Mouse (Mus musculus) neural tube, embryonic 11.5 days (tissue): ENCODE results near the gene Flot1. TPM values are rescaled to one million over a fixed set of nuclear protein-coding genes. Genes with fewer than 3 reads are reported as not detected.

Source experiments
- ATAC-seq: fragments of 200-750 bp; cut with Nextera tagmentation; 2 replicates; pipeline ENCODE4 v1.8.0; 2017; ENCODE audit warnings: moderate number of reproducible peaks, mild to moderate bottlenecking, moderate TSS enrichment, moderate library complexity; ENCODE audit not compliant: insufficient read depth, low FRiP score, low TSS enrichment
- DNase-seq: peaks from one replicate; pipeline ENCODE4 v3.0.0-alpha.2; 2015; ENCODE audit warnings: low spot score
- H3K27ac ChIP-seq: fragments of 300-500 bp; sonication (generic); 2 replicates; pipeline ENCODE4 v1.5.1; 2014; ENCODE audit warnings: low read depth, mild to moderate bottlenecking, low read length
- H3K27me3 ChIP-seq: fragments of 300-500 bp; sonication (generic); 2 replicates; pipeline ENCODE4 v1.6.1; 2014; ENCODE audit warnings: mild to moderate bottlenecking, low read length, mixed read lengths; ENCODE audit not compliant: control insufficient read depth, insufficient read depth
- H3K36me3 ChIP-seq: fragments of 300-500 bp; sonication (generic); 2 replicates; pipeline ENCODE4 v1.6.1; 2014; ENCODE audit warnings: mild to moderate bottlenecking, low read length, moderate library complexity, mixed read lengths; ENCODE audit not compliant: control insufficient read depth, insufficient read depth
- H3K4me1 ChIP-seq: fragments of 300-500 bp; sonication (generic); 2 replicates; pipeline ENCODE4 v1.6.1; 2014; ENCODE audit warnings: low read length, mixed read lengths; ENCODE audit not compliant: control insufficient read depth, insufficient read depth
- H3K4me2 ChIP-seq: fragments of 300-500 bp; sonication (generic); 2 replicates; pipeline ENCODE4 v1.6.1; 2014; ENCODE audit warnings: low read depth, mild to moderate bottlenecking, moderate library complexity
- H3K4me3 ChIP-seq: fragments of 300-500 bp; sonication (generic); 2 replicates; pipeline ENCODE4 v1.5.1; 2014; ENCODE audit warnings: low read depth, low read length
- H3K9ac ChIP-seq: fragments of 300-500 bp; sonication (generic); 2 replicates; pipeline ENCODE4 v1.6.1; 2014; ENCODE audit warnings: mild to moderate bottlenecking, low read length
- H3K9me3 ChIP-seq: fragments of 300-500 bp; sonication (generic); 2 replicates; pipeline ENCODE4 v1.6.1; 2016; ENCODE audit warnings: low read length; ENCODE audit not compliant: control insufficient read depth
- WGBS: fragments of 180-500 bp; shearing (Covaris S2); extraction: QIAGEN DNeasy Blood & Tissue Kit; methylation state at CpG from one replicate; pipeline ENCODE4 v1.1.7; 2014; 5-methylcytosine and 5-hydroxymethylcytosine counted together
- microRNA-seq: library from miRNA; unstranded; fragments of <30 nt; microRNA quantifications from one replicate; pipeline ENCODE4, GENCODE M21; 2016
- polyA plus RNA-seq: library from polyadenylated mRNA; unstranded; fragments of >200 nt; fragmentation: Nextera tagmentation; extraction: Ambion mirVana; gene quantifications from 2 replicates; pipeline ENCODE4 v1.2.1, GENCODE M21; 2014

The Flot1 gene
- polyA plus RNA-seq, 1 experiment from 2014 or later, result 52.3 TPM

DNA sequence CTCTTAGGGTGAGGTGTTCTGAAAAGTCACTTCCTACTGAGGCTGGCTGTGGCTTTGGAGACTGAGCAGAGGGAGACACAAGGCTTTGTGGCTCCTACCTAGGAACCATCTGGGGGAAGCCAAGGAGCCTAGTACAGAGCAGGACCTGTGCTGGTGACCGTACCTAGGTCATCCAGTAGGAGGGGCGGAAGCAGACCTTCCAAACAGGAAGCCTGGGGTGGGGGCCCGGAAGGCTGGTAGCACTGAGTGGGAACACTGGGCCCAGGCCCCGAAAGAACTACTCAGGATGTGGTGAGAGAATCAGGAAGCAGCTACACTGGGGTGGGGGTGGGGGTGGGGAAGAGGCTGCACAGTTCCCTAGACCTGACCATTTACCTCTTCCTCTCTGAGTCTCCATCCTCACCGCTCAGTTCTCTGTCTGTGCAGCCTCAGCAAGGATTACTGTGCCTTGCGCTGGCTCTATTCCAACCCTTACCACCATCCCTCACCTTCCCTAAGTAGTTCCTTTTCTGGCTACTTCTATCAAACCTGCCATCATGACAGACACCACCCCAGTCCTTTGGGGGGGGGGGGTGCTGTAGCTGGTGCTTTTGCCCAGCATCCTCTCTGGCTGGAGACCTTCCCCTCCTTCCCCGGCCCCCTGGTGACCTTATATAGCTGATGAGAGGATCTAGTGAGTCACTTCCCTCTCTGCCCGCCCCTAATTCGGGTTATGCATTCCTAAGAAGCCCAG lies 47.3 kb downstream of the Flot1 start:
- Histone ChIP-seq H3K27ac (0 out of 2 replicates have a peak overlapping the region, but pooled peaks have one; percentile 3), H3K4me2 (peak overlapping the region; percentile 86), H3K9ac (peak overlapping the region; percentile 31; the same call in 1 of the 2 replicates), H3K9me3 (no peaks in the 10 kb centered on the region), H3K4me3 (peak overlapping the region; percentile 77), H3K36me3 (peaks cover 12% of the 10 kb centered on the region), H3K27me3 (no peaks in the 10 kb centered on the region), H3K4me1 (peaks cover 37% of the 10 kb centered on the region)
- 69% methylated on average over 9 of the region's 9 CpGs for WGBS
- ATAC-seq (no peak), DNase-seq (no peak)

DNA sequence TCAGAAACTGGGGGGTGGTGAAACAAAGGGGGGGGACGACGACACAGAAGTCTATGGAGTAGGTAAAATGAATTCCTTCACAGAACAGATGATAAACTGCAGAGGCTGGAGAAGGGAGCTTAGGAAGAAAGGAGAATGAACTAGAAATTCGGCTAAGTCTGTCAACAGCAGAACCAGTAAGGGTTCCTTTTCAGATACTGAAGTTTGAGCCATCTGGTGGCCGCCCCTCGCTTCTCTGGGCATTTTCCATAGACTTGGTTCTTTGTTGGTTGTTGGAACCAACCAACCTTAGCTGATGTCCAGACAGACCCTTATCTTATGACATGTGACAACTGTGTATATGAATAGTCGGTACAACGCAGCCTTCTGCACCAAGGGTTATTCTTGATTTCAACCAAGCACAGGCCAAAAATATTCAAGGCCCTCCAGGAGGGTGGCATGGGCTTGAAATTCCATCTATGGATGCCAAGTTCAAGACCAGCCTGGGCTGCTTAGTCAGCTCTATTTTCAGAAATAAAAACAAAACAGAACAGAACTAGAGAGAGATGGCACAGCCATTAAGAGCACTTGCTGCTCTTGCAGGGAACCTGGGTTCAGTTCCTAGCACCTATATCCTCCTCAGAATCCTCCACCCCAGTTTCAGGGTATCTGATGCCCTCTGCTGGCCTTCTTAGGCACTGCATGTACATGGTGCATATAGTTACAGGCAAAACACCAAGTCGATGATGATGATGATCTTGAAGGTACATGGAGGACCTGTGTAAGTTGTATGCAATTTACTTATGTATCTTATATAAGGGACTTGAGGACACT lies 48.1 kb downstream of the Flot1 start:
- Histone ChIP-seq H3K36me3 (peaks cover 12% of the 10 kb centered on the region), H3K9ac (no peak overlapping the region), H3K4me2 (peak overlapping the region; percentile 86), H3K4me1 (peaks cover 37% of the 10 kb centered on the region), H3K27ac (no peak overlapping the region), H3K27me3 (no peaks in the 10 kb centered on the region), H3K4me3 (0 out of 2 replicates have a peak overlapping the region, but pooled peaks have one; percentile 6), H3K9me3 (no peaks in the 10 kb centered on the region)
- 86% methylated on average over 8 of the region's 8 CpGs for WGBS
- ATAC-seq (no peak), DNase-seq (no peak)

DNA sequence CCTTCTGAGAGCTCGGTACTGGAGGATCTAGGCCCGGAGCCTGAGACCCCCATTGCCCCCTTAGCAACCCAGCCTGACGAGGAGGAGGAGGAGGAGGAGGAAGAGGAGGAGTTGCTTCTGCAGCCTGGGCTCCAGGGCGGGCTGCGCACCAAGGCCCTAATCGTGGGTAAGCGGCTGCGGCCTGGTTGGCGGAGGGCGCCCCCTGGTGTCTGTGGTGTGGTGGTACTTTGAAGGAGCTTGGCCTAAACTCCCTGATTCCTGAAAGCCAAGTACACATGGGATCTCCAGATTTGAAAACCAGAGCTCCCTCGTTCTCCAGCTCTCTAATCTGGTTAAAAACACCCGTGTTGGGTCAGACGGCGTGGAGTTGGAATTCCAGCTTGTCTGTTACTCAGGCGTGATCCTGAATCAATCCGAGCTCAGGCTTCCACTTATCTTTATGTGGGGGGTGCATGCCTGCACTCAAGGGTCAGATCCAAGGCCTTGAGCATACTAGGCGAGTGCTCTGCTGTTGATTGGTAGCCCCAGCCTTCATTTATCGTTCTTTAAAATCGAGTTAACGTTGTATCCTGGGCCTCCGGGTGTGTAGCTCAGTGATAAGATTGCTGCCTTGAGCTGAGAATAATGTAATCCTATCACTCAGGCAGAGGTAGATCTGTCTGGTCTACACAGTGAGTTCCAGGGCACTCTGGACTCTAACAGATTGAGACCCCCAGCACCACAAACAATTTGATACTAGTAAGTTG lies 50.9 kb downstream of the Flot1 start:
- Histone ChIP-seq H3K27me3 (no peaks in the 10 kb centered on the region), H3K4me2 (peak overlapping the region; percentile 22; the same call in 1 of the 2 replicates), H3K4me3 (no peak overlapping the region), H3K9ac (no peak overlapping the region), H3K27ac (no peak overlapping the region), H3K36me3 (peaks cover 17% of the 10 kb centered on the region), H3K4me1 (peaks cover 18% of the 10 kb centered on the region), H3K9me3 (no peaks in the 10 kb centered on the region)
- ATAC-seq (no peak), DNase-seq (peak; percentile 88)
- WGBS, result 31% methylated on average over 21 of the region's 21 CpGs

DNA sequence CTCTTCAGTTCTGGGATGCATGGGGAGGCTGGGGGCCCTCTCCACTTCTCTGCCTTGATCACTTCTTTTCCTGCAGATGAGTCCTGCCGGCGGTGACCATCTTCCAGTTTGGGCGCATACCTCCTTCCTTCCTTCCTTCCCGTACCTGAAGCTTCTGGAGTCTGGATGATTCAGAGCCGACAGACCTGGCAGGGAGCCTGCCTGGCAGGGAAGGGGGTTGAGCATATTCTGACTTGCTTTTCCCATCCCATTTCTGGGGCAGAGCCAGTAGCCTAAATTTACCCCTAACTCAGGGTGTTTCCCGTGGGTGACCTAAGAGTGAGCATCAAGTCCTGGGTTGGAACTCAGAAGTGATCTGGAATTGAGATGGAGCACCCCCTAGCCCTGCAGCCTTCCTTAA lies 51.7 kb downstream of the Flot1 start:
- Histone ChIP-seq H3K27ac (no peak overlapping the region), H3K36me3 (peaks cover 17% of the 10 kb centered on the region), H3K9me3 (no peaks in the 10 kb centered on the region), H3K4me2 (no peak overlapping the region), H3K27me3 (no peaks in the 10 kb centered on the region), H3K4me3 (no peak overlapping the region), H3K9ac (no peak overlapping the region), H3K4me1 (peaks cover 12% of the 10 kb centered on the region; the same call in 1 of the 2 replicates)
- 88% methylated on average over 6 of the region's 6 CpGs for WGBS
- ATAC-seq (no peak), DNase-seq (no peak)

DNA sequence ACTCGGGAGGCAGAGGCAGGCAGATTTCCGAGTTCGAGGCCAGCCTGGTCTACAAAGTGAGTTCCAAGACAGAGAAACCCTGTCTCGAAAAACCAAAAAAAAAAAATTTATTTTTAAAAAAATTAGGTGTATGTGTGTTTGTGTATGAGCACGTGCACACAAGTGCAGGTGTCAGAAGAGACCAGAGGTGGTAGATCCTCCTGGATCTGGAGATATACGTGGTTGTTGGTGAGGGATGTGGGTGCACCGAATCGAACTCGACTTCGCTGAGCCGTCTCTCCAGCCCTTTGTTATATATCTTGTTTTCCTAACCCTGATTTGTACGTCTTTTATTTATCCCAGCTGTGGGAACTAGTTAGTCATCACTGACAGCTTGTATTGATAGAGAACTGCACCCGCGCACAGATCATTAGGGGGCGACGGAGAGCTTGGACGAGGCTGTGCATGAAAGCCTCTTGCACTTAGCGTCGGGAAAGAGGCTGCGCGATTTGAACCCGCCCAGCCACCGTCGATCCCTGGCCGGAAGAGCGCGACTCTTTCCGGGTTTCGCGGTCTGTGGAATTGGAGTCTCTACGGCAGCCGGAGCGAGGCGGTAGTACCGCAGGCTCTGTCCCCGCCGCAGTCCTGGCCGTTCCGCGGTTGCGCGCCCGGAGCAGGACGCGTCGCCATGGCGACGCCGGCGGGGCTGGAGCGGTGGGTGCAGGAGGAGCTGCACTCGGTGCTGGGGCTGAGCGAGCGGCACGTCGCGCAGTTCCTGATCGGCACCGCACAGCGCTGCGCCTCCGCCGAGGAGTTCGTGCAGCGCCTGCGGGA lies 56.4 kb downstream of the Flot1 start, which contains the start of gene Dhx16:
Gene Dhx16, plus strand, starts transcription at position 575 of the 813 bp plus-strand sequence.
- Histone ChIP-seq H3K4me1 (peaks cover 5% of the 10 kb centered on the region), H3K27me3 (no peaks in the 10 kb centered on the region), H3K4me2 (peak within 1 kb of the TSS; percentile 76), H3K9me3 (no peaks in the 10 kb centered on the region), H3K27ac (no peak within 1 kb of the TSS), H3K4me3 (peak within 1 kb of the TSS; percentile 97), H3K36me3 (peaks cover 14% of the 10 kb centered on the region), H3K9ac (peak within 1 kb of the TSS; percentile 84)
- 6% methylated on average over 66 of the region's 66 CpGs for WGBS
- ATAC-seq, result peak; percentile 89
- DNase-seq, result peak; percentile 97

Small RNA genes within 50 kb of the gene (microRNA-seq; reads per million reads assigned to microRNA genes)
- gene Gm28033, result 2.1 reads per million

Other genes starting within 250 kb of the Flot1 start
- not detected in 2 replicates for gene Sfta2, start 221.7 kb upstream of the Flot1 start, polyA plus RNA-seq
- not detected in 2 replicates for gene Gm9573, start 196.6 kb upstream of the Flot1 start, polyA plus RNA-seq
- gene Mucl3, start 179.5 kb upstream of the Flot1 start, polyA plus RNA-seq, result 0.09 TPM in 1 of 2 replicates, not detected in the other
- 13.1 and 15.0 TPM in 2 replicates for gene Vars2, start 155.6 kb upstream of the Flot1 start, polyA plus RNA-seq
- 42.9 and 46.1 TPM in 2 replicates for gene Gtf2h4, start 149.5 kb upstream of the Flot1 start, polyA plus RNA-seq
- gene Ddr1, start 118.6 kb upstream of the Flot1 start, polyA plus RNA-seq, result 95.8 and 98.1 TPM in 2 replicates
- 2.0 and 2.8 TPM in 2 replicates for gene Ier3, start 1.5 kb upstream of the Flot1 start, polyA plus RNA-seq
- 1,543 and 1,545 TPM in 2 replicates for gene Tubb5, start 15.1 kb downstream of the Flot1 start, polyA plus RNA-seq
- gene Mdc1, start 18.3 kb downstream of the Flot1 start, polyA plus RNA-seq, result 15.0 and 18.3 TPM in 2 replicates
- 47.3 and 50.3 TPM in 2 replicates for gene Nrm, start 38.1 kb downstream of the Flot1 start, polyA plus RNA-seq
- 34.9 and 39.3 TPM in 2 replicates for gene Ppp1r18, start 42.4 kb downstream of the Flot1 start, polyA plus RNA-seq
- 42.9 and 51.3 TPM in 2 replicates for gene Dhx16, start 56.6 kb downstream of the Flot1 start, polyA plus RNA-seq
- 23.7 and 28.5 TPM in 2 replicates for gene 2310061I04Rik, start 74.2 kb downstream of the Flot1 start, polyA plus RNA-seq
- gene Atat1, start 86.8 kb downstream of the Flot1 start, polyA plus RNA-seq, result 213 and 214 TPM in 2 replicates
- 67.9 and 72.0 TPM in 2 replicates for gene Mrps18b, start 93.2 kb downstream of the Flot1 start, polyA plus RNA-seq
- gene Ppp1r10, start 93.2 kb downstream of the Flot1 start, polyA plus RNA-seq, result 48.9 and 49.3 TPM in 2 replicates
- gene Abcf1, start 146.5 kb downstream of the Flot1 start, polyA plus RNA-seq, result 103 and 113 TPM in 2 replicates
- gene Gnl1, start 156.6 kb downstream of the Flot1 start, polyA plus RNA-seq, result 35.7 and 36.5 TPM in 2 replicates
- 39.3 and 44.4 TPM in 2 replicates for gene Prr3, start 157.0 kb downstream of the Flot1 start, polyA plus RNA-seq
- gene H2-T24, start 197.3 kb downstream of the Flot1 start, polyA plus RNA-seq, result 3.5 and 3.6 TPM in 2 replicates
- 2.7 and 3.0 TPM in 2 replicates for gene H2-T23, start 209.6 kb downstream of the Flot1 start, polyA plus RNA-seq
- gene H2-T22, start 219.5 kb downstream of the Flot1 start, polyA plus RNA-seq, result 9.2 and 10.2 TPM in 2 replicates
- not detected in 2 replicates for gene Gm6034, start 219.7 kb downstream of the Flot1 start, polyA plus RNA-seq
- not detected in 2 replicates for gene Gm11127, start 235.1 kb downstream of the Flot1 start, polyA plus RNA-seq